Mouse (Mus musculus) hindbrain, embryonic 12.5 days (tissue): ENCODE measurements around the gene Islr2. TPM values are rescaled to one million over a fixed set of nuclear protein-coding genes. Genes with fewer than 3 reads are reported as not detected.
"Not testable (repeated sequence)": the region's sequence is repeated elsewhere in the genome, so short reads cannot be mapped to it uniquely, and the experiment has no call there.

ENCODE experiments used
- ATAC-seq: fragments of 200-750 bp; cut with Nextera tagmentation; 2 replicates; pipeline ENCODE4 v1.8.0; 2017; ENCODE audit warnings: moderate TSS enrichment; ENCODE audit not compliant: low FRiP score
- H3K27ac ChIP-seq: fragments of 300-500 bp; sonication (generic); 2 replicates; pipeline ENCODE4 v1.5.1; 2016; ENCODE audit warnings: mild to moderate bottlenecking
- H3K27me3 ChIP-seq: fragments of 300-500 bp; sonication (generic); 2 replicates; pipeline ENCODE4 v1.6.1; 2016; ENCODE audit warnings: mild to moderate bottlenecking
- H3K36me3 ChIP-seq: fragments of 300-500 bp; sonication (generic); 2 replicates; pipeline ENCODE4 v1.6.1; 2016; ENCODE audit warnings: mild to moderate bottlenecking
- H3K4me1 ChIP-seq: fragments of 300-500 bp; sonication (generic); 2 replicates; pipeline ENCODE4 v1.6.1; 2016
- H3K4me2 ChIP-seq: fragments of 300-500 bp; sonication (generic); replicated peaks from 2 replicates; pipeline ENCODE4 v1.6.1; 2016; ENCODE audit warnings: mild to moderate bottlenecking
- H3K4me3 ChIP-seq: fragments of 300-500 bp; sonication (generic); 2 replicates; pipeline ENCODE4 v1.5.1; 2016; ENCODE audit warnings: mild to moderate bottlenecking
- H3K9ac ChIP-seq: fragments of 300-500 bp; sonication (generic); 2 replicates; pipeline ENCODE4 v1.6.1; 2016; ENCODE audit warnings: mild to moderate bottlenecking, moderate library complexity
- H3K9me3 ChIP-seq: fragments of 300-500 bp; sonication (generic); replicated peaks from 2 replicates; pipeline ENCODE4 v1.6.1; 2016; ENCODE audit warnings: mild to moderate bottlenecking
- WGBS: fragments of 180-500 bp; shearing (Covaris S2); methylation state at CpG from one replicate; pipeline ENCODE4 v1.1.7; 2016; 5-methylcytosine and 5-hydroxymethylcytosine counted together
- polyA plus RNA-seq: library from polyadenylated mRNA; unstranded; fragments of >200 nt; fragmentation: Nextera tagmentation; extraction: Ambion mirVana; gene quantifications from 2 replicates; pipeline ENCODE4 v1.2.1, GENCODE M21; 2016

The Islr2 gene
- 9.2 and 10.4 TPM in 2 replicates for polyA plus RNA-seq

- H3K27me3 ChIP-seq, result peaks cover 72% of the 10 kb centered on the region
- H3K36me3 ChIP-seq, result no peaks in the 10 kb centered on the region
- WGBS, result 2% methylated on average over 42 of the region's 42 CpGs
- peaks cover 43% of the 10 kb centered on the region for H3K4me1 ChIP-seq
- H3K4me3 ChIP-seq, result peak within 1 kb of the TSS; percentile 27
- H3K4me2 ChIP-seq, result peak within 1 kb of the TSS; percentile 52
- H3K9ac ChIP-seq, result peak within 1 kb of the TSS; percentile 39
- peak; percentile 69 for ATAC-seq
- peak within 1 kb of the TSS; percentile 57 for H3K27ac ChIP-seq
- no peaks in the 10 kb centered on the region for H3K9me3 ChIP-seq
Measured at GRCm38 (mm10) chr9:58203516-58204447, at the start of gene Islr2, which contains the start of gene Islr. TSS of gene Islr2 (minus strand) at chr9:58204319. TSS of gene Islr (minus strand) at chr9:58204306.

- not testable (repeated sequence) for H3K27me3 ChIP-seq, ATAC-seq, H3K9me3 ChIP-seq
- WGBS, result 67% methylated on average over 5 of the region's 5 CpGs
- Histone ChIP-seq H3K27ac (peak overlapping the region; percentile 66), H3K36me3 (peaks cover 22% of the 10 kb centered on the region), H3K4me3 (peak overlapping the region; percentile 75), H3K9ac (peak overlapping the region; percentile 87), H3K4me2 (peak overlapping the region; percentile 83), H3K4me1 (peaks cover 28% of the 10 kb centered on the region)
Measured at GRCm38 (mm10) chr9:58253805-58254122, 49.6 kb upstream of the Islr2 start.

GRCm38 (mm10) chr9:58253033-58253804 lies 49.1 kb upstream of the Islr2 start, which contains the start of gene Stoml1:
TSS of gene Stoml1 (plus strand) at chr9:58253164.
- Histone ChIP-seq H3K27ac (peak within 1 kb of the TSS; percentile 66), H3K9ac (peak within 1 kb of the TSS; percentile 87), H3K4me1 (peaks cover 33% of the 10 kb centered on the region), H3K4me3 (peak within 1 kb of the TSS; percentile 75), H3K27me3 (no peaks in the 10 kb centered on the region), H3K9me3 (no peaks in the 10 kb centered on the region), H3K4me2 (peak within 1 kb of the TSS; percentile 83), H3K36me3 (peaks cover 18% of the 10 kb centered on the region)
- ATAC-seq, result peak; percentile 96
- WGBS, result under 1% methylated on average over 31 of the region's 31 CpGs

GRCm38 (mm10) chr9:58250730-58251129 lies 46.6 kb upstream of the Islr2 start:
- not testable (repeated sequence) for H3K4me3 ChIP-seq, ATAC-seq, H3K4me2 ChIP-seq, H3K36me3 ChIP-seq, H3K27me3 ChIP-seq, H3K9ac ChIP-seq, H3K9me3 ChIP-seq, H3K27ac ChIP-seq
- H3K4me1 ChIP-seq, result peaks cover 41% of the 10 kb centered on the region
- WGBS, result 90% methylated on average over 1 of the region's 1 CpGs

GRCm38 (mm10) chr9:58250322-58250721 lies 46.2 kb upstream of the Islr2 start:
- Histone ChIP-seq H3K27ac (no peak overlapping the region), H3K4me1 (peaks cover 41% of the 10 kb centered on the region), H3K4me2 (no peak overlapping the region; the same call in 1 of the 2 replicates), H3K36me3 (no peaks in the 10 kb centered on the region), H3K27me3 (no peaks in the 10 kb centered on the region), H3K4me3 (no peak overlapping the region), H3K9ac (peak overlapping the region; percentile 57; the same call in 1 of the 2 replicates), H3K9me3 (no peaks in the 10 kb centered on the region)
- 76% methylated on average over 8 of the region's 8 CpGs for WGBS
- ATAC-seq, result no peak

- WGBS, result 1% methylated on average over 16 of the region's 16 CpGs
- Histone ChIP-seq H3K4me3 (peak within 1 kb of the TSS; percentile 41), H3K9ac (peak within 1 kb of the TSS; percentile 57), H3K9me3 (no peaks in the 10 kb centered on the region), H3K27me3 (no peaks in the 10 kb centered on the region), H3K36me3 (no peaks in the 10 kb centered on the region), H3K27ac (peak within 1 kb of the TSS; percentile 67), H3K4me1 (peaks cover 36% of the 10 kb centered on the region), H3K4me2 (peak within 1 kb of the TSS; percentile 53)
- no peak for ATAC-seq
Measured at GRCm38 (mm10) chr9:58249592-58250192, 45.6 kb upstream of the Islr2 start, which contains the start of gene Pml. TSS of gene Pml (minus strand) at chr9:58249786.

GRCm38 (mm10) chr9:58248746-58249413 lies 44.8 kb upstream of the Islr2 start:
- Histone ChIP-seq H3K4me2 (peak overlapping the region; percentile 53), H3K27ac (no peak overlapping the region), H3K4me1 (peaks cover 29% of the 10 kb centered on the region), H3K4me3 (peak overlapping the region; percentile 41), H3K36me3 (no peaks in the 10 kb centered on the region), H3K9ac (peak overlapping the region; percentile 57), H3K9me3 (no peaks in the 10 kb centered on the region), H3K27me3 (no peaks in the 10 kb centered on the region)
- 52% methylated on average over 7 of the region's 7 CpGs for WGBS
- no peak for ATAC-seq

- 15% methylated on average over 25 of the region's 25 CpGs for WGBS
- Histone ChIP-seq H3K27me3 (no peaks in the 10 kb centered on the region), H3K36me3 (no peaks in the 10 kb centered on the region), H3K9ac (no peak overlapping the region), H3K9me3 (no peaks in the 10 kb centered on the region), H3K4me3 (no peak overlapping the region), H3K4me1 (peaks cover 32% of the 10 kb centered on the region), H3K27ac (no peak overlapping the region), H3K4me2 (peak overlapping the region; percentile 49)
- ATAC-seq, result peak; percentile 72
Measured at GRCm38 (mm10) chr9:58247064-58247759, 43.1 kb upstream of the Islr2 start.

- H3K4me2 ChIP-seq, result no peak overlapping the region
- H3K9ac ChIP-seq, result no peak overlapping the region
- no peak overlapping the region for H3K4me3 ChIP-seq
- H3K9me3 ChIP-seq, result no peaks in the 10 kb centered on the region
- H3K27me3 ChIP-seq, result no peaks in the 10 kb centered on the region
- H3K27ac ChIP-seq, result no peak overlapping the region
- ATAC-seq, result no peak
- no peaks in the 10 kb centered on the region for H3K36me3 ChIP-seq
- 75% methylated on average over 4 of the region's 4 CpGs for WGBS
- H3K4me1 ChIP-seq, result peaks cover 42% of the 10 kb centered on the region
Measured at GRCm38 (mm10) chr9:58246083-58246591, 42.0 kb upstream of the Islr2 start.

GRCm38 (mm10) chr9:58243696-58244095 lies 39.6 kb upstream of the Islr2 start:
- Histone ChIP-seq H3K27me3 (no peaks in the 10 kb centered on the region), H3K4me1 (peaks cover 28% of the 10 kb centered on the region), H3K27ac (no peak overlapping the region), H3K4me3 (no peak overlapping the region), H3K36me3 (no peaks in the 10 kb centered on the region), H3K9ac (no peak overlapping the region), H3K9me3 (no peaks in the 10 kb centered on the region), H3K4me2 (no peak overlapping the region)
- no peak for ATAC-seq
- WGBS, result 84% methylated on average over 6 of the region's 6 CpGs

- Histone ChIP-seq H3K4me2 (no peak overlapping the region), H3K9me3 (no peaks in the 10 kb centered on the region), H3K4me1 (peaks cover 24% of the 10 kb centered on the region), H3K27me3 (no peaks in the 10 kb centered on the region), H3K27ac (0 out of 2 replicates have a peak overlapping the region, but pooled peaks have one; percentile 18), H3K36me3 (no peaks in the 10 kb centered on the region), H3K4me3 (no peak overlapping the region), H3K9ac (no peak overlapping the region)
- 86% methylated on average over 5 of the region's 5 CpGs for WGBS
- no peak for ATAC-seq
Measured at GRCm38 (mm10) chr9:58242696-58243095, 38.6 kb upstream of the Islr2 start.
